Mouse (Mus musculus): ENCODE data around the gene Nup54.
A peak's percentile ranks its signal among the peaks of the same experiment; 100 is the strongest.

Gene Nup54

GRCm38 (mm10) chr5:92435025-92435584, at the start of gene Nup54:
Gene Nup54, minus strand, starts transcription at chr5:92435219.
- peak; percentile 97 for DNase-seq (ENCODE audit: low spot score)

- no peak for DNase-seq (ENCODE audit: low spot score)
Observed at GRCm38 (mm10) chr5:92472863-92473262, 37.8 kb upstream of the Nup54 start.

- no peak for DNase-seq (ENCODE audit: low spot score)
Observed at GRCm38 (mm10) chr5:92471531-92471930, 36.5 kb upstream of the Nup54 start.

- no peak for DNase-seq (ENCODE audit: low spot score)
Observed at GRCm38 (mm10) chr5:92469201-92470130, 34.4 kb upstream of the Nup54 start.

- DNase-seq (ENCODE audit: low spot score), result no peak
Observed at GRCm38 (mm10) chr5:92468234-92468633, 33.2 kb upstream of the Nup54 start.

GRCm38 (mm10) chr5:92467102-92467766, 32.2 kb upstream of the Nup54 start:
- peak; percentile 32 for DNase-seq (ENCODE audit: low spot score)

GRCm38 (mm10) chr5:92465511-92465910, 30.5 kb upstream of the Nup54 start:
- DNase-seq (ENCODE audit: low spot score), result no peak

- peak; percentile 81 for DNase-seq (ENCODE audit: low spot score)
Observed at GRCm38 (mm10) chr5:92461321-92461720, 26.3 kb upstream of the Nup54 start.

- DNase-seq (ENCODE audit: low spot score), result no peak
Observed at GRCm38 (mm10) chr5:92458726-92459125, 23.7 kb upstream of the Nup54 start.

GRCm38 (mm10) chr5:92457410-92457809, 22.4 kb upstream of the Nup54 start:
- DNase-seq (ENCODE audit: low spot score), result no peak

- no peak for DNase-seq (ENCODE audit: low spot score)
Observed at GRCm38 (mm10) chr5:92452876-92453275, 17.9 kb upstream of the Nup54 start.

- no peak for DNase-seq (ENCODE audit: low spot score)
Observed at GRCm38 (mm10) chr5:92446736-92447135, 11.7 kb upstream of the Nup54 start.

GRCm38 (mm10) chr5:92445016-92445415, 10.0 kb upstream of the Nup54 start:
- no peak for DNase-seq (ENCODE audit: low spot score)

GRCm38 (mm10) chr5:92442914-92443313, 7.9 kb upstream of the Nup54 start:
- DNase-seq (ENCODE audit: low spot score), result no peak

GRCm38 (mm10) chr5:92441494-92441893, 6.5 kb upstream of the Nup54 start:
- DNase-seq (ENCODE audit: low spot score), result peak; percentile 7

- no peak for DNase-seq (ENCODE audit: low spot score)
Observed at GRCm38 (mm10) chr5:92438540-92438939, 3.5 kb upstream of the Nup54 start.

GRCm38 (mm10) chr5:92434571-92434985, 441 bp downstream of the Nup54 start:
- no peak for DNase-seq (ENCODE audit: low spot score)

- no peak for DNase-seq (ENCODE audit: low spot score)
Observed at GRCm38 (mm10) chr5:92434070-92434469, 949 bp downstream of the Nup54 start.

- no peak for DNase-seq (ENCODE audit: low spot score)
Observed at GRCm38 (mm10) chr5:92431611-92432010, 3.4 kb downstream of the Nup54 start.

- DNase-seq (ENCODE audit: low spot score), result no peak
Observed at GRCm38 (mm10) chr5:92430723-92431122, 4.3 kb downstream of the Nup54 start.

GRCm38 (mm10) chr5:92424126-92424525, 10.9 kb downstream of the Nup54 start:
- no peak for DNase-seq (ENCODE audit: low spot score)

GRCm38 (mm10) chr5:92413982-92414375, 21.0 kb downstream of the Nup54 start:
- no peak for DNase-seq (ENCODE audit: low spot score)

Data from lung, postnatal 25 days (tissue).